Mouse (Mus musculus) cerebellum, adult 11 months (tissue): ENCODE measurements around the gene Agps.
A peak's percentile ranks its signal among the peaks of the same experiment; 100 is the strongest.
"Not testable (repeated sequence)": the region's sequence is repeated elsewhere in the genome, so short reads cannot be mapped to it uniquely, and the experiment has no call there.

Experiments used
- DNase-seq: peaks from one replicate; pipeline ENCODE4 v3.0.0; 2022

The Agps gene

DNA sequence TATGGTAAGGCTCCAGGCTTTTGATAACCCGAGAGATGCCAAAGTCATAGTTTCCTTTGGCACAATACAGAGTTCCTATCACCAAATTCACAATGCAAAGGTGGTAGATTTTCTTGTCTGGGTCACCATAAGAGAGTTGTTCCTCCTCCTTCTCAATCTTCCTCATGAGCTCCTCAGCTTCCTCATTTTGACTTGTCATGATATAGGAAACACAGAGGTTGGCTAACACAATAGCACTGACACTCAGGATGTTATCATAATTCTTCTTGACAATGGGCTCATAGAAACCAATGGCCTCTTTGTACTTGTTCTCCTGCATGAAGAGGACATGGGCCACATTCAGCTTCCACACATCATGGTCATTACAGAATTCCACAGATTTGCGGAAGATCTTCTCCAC lies 104.7 kb downstream of the Agps start:
- not testable (repeated sequence) for DNase-seq

DNA sequence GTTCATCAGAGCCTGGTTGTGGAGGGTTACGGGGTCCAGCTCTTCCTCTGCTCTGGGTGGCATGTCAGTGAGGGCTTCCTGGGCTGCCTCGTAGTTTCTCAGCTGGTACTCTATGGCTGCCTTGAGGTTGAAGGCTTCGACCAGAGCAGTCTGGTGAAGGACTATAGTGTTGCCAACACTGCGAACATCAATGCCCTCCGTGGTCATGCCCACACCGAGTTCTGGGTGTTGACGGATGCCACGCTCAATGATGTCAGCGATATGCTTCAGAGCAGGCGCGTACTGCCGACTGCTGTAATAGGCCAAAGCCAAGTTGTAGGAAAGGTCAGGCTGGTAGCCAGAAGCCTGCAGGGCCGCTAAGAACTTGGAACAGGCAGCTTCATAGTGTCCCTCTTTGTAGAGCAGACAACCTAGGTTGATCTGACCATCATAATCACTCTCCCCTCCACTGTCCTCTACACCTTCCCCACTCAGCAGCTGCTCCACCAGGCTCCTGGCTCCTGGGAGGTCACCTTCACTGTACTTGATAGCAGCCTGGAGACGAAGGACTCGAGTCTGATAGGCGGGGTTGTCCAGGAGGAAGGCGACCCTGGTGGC lies 105.6 kb downstream of the Agps start:
- DNase-seq = not testable (repeated sequence)

DNA sequence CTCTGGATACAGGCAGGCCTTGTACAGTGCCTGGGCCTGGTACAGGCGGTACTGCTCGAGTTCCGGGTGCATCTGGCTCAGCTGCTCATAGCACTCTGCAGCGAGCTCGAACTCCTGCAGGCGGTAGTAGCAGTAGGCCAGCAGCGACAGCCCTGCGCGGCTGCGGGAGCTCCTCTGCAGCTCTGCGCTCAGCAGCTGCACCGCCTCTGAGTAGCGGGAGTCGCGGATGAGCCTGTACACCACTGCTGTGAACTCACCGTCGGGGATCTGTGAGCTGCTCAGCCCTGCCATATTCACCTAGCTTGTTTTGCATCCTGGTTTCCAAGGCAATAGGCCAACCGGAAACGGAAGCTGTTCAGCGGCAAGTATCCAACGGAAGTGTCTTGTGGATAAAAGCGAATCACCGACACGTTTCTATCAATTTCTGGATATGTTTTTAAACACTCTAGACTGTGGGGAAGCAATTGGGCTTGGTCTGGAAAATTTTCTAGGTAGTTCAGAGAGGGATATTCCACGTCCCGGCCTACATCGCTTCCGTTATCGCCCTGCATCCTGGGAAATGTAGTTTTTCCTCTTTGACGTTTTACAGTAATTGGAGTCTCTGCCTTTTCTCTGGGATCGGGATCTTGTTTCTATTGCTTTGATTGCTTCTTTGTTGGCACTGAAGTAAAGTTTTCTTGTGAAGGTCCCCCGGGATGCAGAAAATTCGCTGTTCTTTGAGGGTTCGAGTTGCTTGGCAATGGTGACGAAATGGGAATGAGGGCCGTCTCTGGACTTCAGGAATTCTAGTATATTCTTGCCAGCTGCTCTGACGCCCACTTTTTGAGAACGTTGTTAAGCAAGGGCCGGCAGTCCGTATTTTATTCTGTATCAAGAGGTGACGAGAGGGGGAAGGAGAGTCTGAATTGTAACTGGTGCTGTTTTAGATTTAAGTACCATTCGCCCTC lies 106.4 kb downstream of the Agps start, which contains the start of gene Ttc30b:
TSS of gene Ttc30b (minus strand) at position 469 of the 947 bp plus-strand sequence.
- DNase-seq = peak; percentile 72

DNA sequence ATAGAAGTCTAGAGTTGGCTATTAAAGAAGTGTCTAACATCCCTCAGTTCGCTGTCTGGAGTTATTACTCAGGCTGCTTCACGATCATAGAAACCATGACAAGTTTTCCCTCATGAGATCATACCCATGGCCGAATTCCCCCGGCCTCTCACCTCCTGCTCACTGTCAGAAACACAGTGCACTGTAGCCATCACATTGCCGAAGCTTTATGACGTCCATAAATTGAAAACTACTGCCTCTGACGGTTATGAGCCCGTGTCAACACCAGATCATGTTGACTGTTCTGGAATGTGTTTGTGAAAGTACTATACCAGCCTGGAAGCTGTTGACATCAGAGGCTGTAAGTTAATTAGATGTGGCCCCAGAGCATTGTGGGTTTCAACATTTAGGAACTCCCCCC lies 118.7 kb downstream of the Agps start:
- DNase-seq = no peak

DNA sequence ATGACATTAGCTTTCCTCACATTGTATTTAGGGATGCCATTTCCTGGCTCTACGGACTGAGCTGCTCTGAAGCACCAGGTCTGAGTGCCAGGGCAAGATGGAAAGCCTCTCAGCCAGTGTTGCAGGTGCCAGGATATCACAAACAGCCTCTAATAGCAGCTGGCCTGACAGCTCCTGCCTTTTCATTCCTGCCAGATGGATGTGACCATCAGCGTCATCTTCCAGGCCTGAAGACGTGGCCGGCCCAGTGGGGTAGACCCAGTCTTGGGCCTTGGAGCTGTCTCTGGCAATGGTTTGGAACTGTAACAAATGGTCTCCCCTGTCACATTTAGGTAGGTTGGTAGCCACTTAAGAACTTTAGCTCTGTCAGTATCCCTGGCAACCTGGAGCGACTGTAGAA lies 121.3 kb downstream of the Agps start:
- DNase-seq = no peak

DNA sequence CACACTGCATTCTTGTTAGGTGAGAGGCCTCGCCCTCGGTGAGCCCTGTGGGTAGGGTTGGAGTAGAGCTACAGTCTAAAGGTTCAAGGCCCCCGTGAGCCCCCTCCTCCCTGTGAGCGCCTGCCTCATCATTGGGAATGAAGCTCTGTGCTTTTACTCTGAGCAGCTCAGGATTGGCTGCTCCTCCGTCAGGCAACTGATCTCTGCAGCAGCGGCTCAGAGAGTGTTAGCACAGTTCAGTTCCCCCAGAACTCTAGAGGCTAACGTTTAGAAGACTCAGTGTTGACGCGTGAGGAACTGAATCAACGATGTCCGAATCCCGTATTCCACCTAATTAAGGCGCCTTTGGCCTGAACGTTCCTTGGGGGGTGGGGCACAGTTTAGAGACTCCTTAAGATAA lies 123.7 kb downstream of the Agps start:
- no peak for DNase-seq

DNA sequence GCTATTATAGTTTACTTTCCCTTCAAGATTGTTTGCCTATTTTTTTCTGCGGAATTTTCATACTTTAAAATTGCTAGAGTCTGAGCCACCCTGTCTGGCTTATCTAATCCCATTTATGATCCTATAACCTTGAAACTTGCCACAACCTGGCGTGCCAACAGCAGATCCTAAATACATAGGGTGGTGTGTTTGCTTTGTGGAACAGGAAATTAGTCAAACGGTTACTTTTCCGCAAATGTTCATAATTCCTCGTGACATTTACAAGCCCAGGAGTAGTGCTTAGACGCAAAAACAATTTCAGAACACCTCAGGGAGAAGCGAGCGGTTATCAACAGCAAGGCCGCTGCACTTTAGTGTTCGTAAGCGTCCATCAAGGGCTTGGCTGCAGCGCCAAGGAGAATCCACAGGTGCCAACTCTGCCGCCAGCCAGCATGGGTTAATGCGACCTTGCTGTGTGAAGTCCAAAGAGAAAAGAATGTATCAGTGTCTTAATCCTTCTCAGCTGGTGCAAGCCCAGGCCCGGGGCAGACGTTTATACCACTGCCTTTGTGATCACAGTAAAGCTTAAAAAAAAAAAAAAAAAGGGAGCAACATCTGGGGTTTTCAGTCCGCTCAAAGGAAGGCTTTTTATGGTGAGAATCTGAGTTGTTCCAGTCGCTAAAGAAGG lies 127.3 kb downstream of the Agps start:
- no peak for DNase-seq

DNA sequence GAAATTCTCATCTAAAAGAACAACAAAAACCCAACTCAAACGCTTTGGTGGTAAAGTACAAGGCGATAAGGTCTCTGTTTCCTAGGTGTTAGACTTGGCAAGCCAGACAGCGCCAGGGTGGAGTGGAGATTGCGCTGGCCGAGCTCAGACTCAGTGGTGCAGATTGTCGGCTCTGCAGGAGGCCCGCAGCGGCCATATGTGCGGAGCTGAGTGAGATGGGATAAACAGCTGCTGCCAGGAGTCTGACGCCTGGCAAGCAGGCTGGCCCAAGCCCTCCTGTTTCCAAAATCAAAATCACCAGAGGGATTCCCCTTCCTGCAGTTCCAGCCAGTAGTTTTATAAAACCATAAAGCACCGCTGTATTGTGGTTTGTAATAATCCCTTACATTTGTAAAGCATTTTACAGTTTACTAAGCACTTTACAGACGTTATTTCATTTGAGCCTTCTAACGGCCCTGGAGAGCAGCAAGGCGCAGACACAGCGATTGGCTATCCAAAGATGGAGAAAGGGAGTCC lies 127.9 kb downstream of the Agps start:
- peak; percentile 15 for DNase-seq

DNA sequence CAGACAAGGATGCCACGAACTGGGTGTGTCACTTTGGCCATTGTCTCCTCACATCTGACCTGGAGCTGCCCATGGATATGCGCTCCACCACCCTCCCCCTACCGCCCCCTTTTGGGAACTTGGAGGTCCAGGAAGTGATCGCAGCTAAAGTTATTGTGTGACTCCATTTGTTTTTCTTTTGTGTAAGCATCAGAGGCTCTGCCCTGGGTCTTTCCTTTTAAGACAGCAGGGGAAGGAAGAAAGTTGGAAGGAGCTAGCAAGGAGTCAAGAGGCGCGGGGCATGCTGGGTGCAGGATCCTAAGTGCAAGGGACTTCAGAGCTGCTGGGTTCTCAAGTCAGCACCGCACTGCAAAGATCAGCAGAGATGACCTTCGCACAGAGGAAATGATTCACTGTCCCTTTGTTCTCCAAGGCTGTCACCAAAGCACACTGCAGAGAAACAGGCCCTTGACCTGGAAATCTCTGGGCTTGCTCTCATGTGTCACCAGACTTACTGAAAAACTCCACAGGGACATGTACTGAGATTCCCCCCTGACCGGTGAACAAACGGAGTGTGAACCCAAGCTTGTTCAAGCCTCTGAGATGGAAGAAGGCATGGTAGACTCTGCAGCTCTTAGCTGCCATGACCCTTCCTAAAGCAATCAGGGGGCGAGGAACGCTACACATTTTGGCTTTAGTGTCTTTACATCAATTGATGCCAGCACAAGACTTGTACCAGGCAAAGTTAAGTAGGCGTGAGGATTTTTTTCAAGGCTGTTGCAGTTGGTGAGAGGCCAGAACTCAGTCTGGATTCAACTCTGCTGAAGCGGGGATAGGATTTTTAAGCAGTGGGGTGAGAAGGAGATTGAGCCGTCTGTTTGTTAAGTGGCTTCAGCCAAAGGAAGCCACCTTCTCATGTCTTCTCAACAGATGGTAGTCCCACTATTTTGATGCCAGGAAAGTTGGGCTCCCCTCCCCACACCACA lies 128.7 kb downstream of the Agps start:
- DNase-seq = no peak

DNA sequence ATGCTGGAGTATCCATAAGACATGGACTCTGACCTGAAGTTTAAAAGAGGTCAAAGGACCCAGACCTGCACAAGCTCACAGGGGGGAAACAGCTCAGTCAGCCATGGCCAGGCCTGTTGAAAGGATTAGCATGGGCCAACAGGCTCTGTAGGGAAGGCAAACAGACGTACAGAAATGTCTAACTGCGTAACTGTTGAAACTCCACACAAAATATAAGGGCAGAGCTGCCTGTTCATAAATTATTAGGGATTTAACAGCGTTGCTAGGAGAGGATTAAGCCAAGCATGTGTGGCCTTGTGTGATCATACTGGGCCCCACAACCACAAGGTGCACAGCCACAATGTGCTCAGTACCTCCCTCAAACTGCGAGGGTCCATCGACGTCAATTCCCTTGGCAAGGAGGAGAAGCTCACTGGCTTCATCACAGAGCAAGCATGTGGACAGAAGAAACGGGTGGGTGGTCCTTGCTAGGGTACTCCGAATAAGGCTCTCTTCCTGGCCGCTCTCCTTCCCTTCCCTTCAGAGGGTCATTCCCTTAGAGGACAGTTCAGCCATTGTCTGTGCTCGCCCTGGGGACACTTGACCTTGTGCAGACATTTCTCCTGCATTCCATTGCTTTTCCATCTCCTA lies 131.3 kb downstream of the Agps start:
- DNase-seq = no peak

DNA sequence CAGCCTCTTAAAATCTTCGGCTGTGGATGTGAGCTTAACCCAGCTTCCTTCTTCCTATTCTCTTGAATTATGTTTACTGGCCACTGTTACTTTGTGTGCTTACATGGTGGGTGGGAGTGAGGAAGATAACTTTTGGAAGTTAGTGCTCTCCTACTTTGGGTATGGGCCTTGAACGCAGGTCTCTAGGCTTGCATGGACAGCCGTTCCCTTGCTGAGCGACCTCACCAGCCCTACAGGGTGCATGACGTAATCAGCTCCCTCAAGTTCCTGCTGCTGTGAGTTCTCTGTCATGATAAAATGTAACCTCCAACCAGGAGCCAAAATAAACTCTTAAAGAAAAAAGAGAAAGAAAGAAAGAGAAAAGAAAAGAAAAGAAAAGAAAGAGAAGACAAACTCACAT lies 132.1 kb downstream of the Agps start:
- DNase-seq = no peak

DNA sequence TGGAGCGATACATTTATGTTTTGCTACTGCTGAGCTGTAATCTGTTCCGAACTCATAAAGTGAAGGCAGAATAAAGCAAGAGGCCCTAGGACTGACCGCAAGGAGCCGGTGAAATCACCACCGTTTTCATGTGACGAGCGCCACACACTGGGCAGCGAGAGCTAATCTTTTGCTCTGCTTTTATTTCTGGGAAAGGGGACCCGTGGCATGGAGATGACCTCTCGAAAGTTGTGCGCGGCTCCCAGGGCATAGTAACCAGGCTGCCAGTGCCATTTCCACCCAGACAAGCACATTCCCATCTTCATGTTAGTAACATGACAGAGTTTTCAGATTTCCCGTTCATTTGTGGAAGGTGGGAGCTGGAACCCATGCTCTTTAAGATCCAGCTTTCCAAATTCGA lies 132.5 kb downstream of the Agps start:
- peak; percentile 30 for DNase-seq

DNA sequence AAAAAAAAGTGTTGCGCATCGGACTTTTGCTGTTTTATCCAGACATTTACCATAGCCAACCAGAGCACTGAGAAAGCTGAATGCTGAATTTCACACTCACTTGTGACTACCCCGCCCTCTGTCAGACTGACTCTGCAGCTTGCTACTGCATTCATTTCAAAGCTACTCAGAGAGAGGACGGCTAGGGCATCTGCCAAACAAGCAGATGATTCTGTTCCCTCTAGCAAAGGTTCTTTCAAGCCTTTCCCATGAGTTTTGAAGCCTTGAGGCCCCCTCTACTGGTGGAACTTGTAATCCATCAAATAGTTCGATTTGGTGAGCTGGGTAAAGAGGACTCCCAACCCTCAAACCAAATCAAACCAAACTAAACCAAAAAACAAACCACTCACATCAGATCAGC lies 133.0 kb downstream of the Agps start:
- DNase-seq = peak; percentile 47

DNA sequence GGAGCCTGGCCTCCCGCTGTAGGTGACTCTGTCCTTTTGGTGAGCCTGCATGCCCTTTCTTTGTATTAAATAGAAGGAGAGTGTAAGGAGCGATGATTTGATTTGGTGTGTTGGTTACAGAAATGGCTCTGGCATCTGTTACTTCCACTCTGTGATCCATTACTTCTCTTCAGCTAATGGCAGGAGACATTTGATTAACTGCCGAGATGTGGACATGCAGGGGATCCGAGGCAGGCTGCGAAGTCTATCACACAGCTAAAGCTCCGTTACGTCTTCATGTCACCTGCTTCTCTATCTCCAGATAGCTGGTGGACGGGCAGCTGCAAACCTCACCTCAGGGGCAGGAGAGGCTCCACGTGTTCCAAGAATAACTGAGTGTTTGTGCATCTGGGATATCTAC lies 142.2 kb downstream of the Agps start:
- DNase-seq = no peak

DNA sequence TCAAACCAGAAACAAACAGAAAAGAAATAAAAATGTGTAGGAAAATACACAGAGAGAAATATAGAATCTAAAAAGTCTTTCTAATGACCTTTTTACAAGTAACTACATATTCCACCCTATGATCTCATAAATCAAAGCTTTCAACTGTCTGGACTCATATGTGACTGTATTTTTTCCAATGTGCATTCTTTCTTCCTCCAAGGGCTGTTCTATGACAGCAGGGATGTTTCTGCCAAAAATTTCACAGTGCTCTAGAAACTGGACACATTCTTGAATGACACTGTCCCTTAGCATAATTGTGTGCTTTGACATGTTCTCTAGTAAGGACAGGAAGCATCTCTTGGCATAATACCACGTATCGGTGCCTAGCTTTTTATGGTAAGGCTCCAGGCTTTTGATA lies 144.1 kb downstream of the Agps start:
- DNase-seq = not testable (repeated sequence)

DNA sequence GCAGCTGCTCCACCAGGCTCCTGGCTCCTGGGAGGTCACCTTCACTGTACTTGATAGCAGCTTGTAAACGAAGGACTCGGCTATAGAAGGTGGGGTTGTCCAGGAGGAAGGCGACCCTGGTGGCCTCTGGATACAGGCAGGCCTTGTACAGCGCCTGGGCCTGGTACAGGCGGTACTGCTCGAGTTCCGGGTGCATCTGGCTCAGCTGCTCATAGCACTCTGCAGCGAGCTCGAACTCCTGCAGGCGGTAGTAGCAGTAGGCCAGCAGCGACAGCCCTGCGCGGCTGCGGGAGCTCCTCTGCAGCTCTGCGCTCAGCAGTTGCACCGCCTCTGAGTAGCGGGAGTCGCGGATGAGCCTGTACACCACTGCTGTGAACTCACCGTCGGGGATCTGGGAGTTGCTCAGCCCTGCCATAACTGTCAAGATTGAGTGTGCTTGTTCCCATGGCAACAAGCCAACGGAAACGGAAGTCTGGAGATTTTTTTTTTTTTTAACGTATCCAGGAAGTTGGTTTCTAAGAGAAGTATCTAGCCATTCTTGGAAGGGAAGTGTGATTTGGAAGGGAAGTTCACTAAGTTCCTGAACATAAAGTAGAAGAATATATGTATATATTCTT lies 145.9 kb downstream of the Agps start, which contains the start of gene Ttc30a2:
TSS of gene Ttc30a2 (minus strand) at position 419 of the 617 bp plus-strand sequence.
- DNase-seq = not testable (repeated sequence)
